Comparison of ENCODE assay signal across 9 mouse cellular contexts in genomic region chr11:114462755-114463374, GRCm38 (mm10).
DNase-seq lines count a peak whose midpoint lies in the region; ATAC-seq and TF ChIP-seq lines count a peak whose summit lies in the region.
"Had no signal": no experiment of that assay in that cellular context is flagged by ENCODE, and none has a peak within 500 bp of the region (broad histone marks: within the 10 kb centered on the region; RNA-seq: fewer than 3 reads in every experiment).

No protein-coding gene starts in this region.

- 9% methylated on average over 6 of the region's 6 CpGs for WGBS in bone marrow, adult 2 months
- WGBS in kidney, embryonic 14.5 days, result 19% methylated on average over 6 of the region's 6 CpGs

- H3K4me3 ChIP-seq in bone marrow, adult 2 months (replicated peaks; ENCODE audit: control insufficient read depth, low read depth, low read length), result no peak overlapping the region
- H3K4me3 ChIP-seq in embryonic fibroblast, embryonic 13.5 days (ENCODE audit: insufficient read depth, low read length), result no peak overlapping the region
- no peak overlapping the region for H3K4me3 ChIP-seq in kidney, embryonic 14.5 days (ENCODE audit: low read length)
- H3K4me3 ChIP-seq: embryonic facial prominence, embryonic 13.5 days; midbrain, embryonic 12.5 days had no signal

- no peak overlapping the region for H3K27ac ChIP-seq in bone marrow, adult 2 months (ENCODE audit: control insufficient read depth, insufficient read depth, low read depth, low read length, poor library complexity)
- H3K27ac ChIP-seq in embryonic fibroblast, embryonic 13.5 days (ENCODE audit: insufficient read depth, low read length), result no peak overlapping the region
- H3K27ac ChIP-seq in kidney, embryonic 14.5 days (ENCODE audit: low read depth, low read length), result no peak overlapping the region
- H3K27ac ChIP-seq: embryonic facial prominence, embryonic 13.5 days; midbrain, embryonic 12.5 days had no signal

- no peak overlapping the region for H3K4me2 ChIP-seq in kidney, embryonic 14.5 days (replicated peaks; ENCODE audit: low read depth, low read length)
- H3K4me2 ChIP-seq: embryonic facial prominence, embryonic 13.5 days; midbrain, embryonic 12.5 days had no signal

- H3K9ac ChIP-seq in kidney, embryonic 14.5 days (ENCODE audit: low read depth, low read length), result no peak overlapping the region
- H3K9ac ChIP-seq: embryonic facial prominence, embryonic 13.5 days; midbrain, embryonic 12.5 days had no signal

- peak; percentile 52 for DNase-seq in ovary, postnatal 36 days (ENCODE audit: low spot score)
- DNase-seq in ovary, postnatal 10 days (ENCODE audit: low spot score), result no peak
- DNase-seq in lung, postnatal 14 days, result peak; percentile 64
- peak; percentile 19 for DNase-seq in testis, postnatal 14 days (ENCODE audit: low spot score)

- no peak for TF ChIP-seq POLR2A in bone marrow, adult 2 months (IDR thresholded peaks at IDR 0.05; ENCODE audit: borderline replicate concordance, control insufficient read depth, low read depth, low read length)
- TF ChIP-seq POLR2A in embryonic fibroblast, embryonic 13.5 days (IDR thresholded peaks at IDR 0.05; ENCODE audit: low read depth, low read length), result no peak

- H3K9me3 ChIP-seq in kidney, embryonic 14.5 days (ENCODE audit: control insufficient read depth, low read length), result no peaks in the 10 kb centered on the region
- H3K9me3 ChIP-seq: embryonic facial prominence, embryonic 13.5 days; midbrain, embryonic 12.5 days had no signal

- peak; percentile 82 for TF ChIP-seq CTCF in bone marrow, adult 2 months (IDR thresholded peaks at IDR 0.05; ENCODE audit: control insufficient read depth, insufficient read depth, low read length)
- TF ChIP-seq CTCF in embryonic fibroblast, embryonic 13.5 days (IDR thresholded peaks at IDR 0.05; ENCODE audit: borderline replicate concordance, insufficient read depth, low read length), result peak; percentile 65; the same call in 1 of the 2 replicates

- ATAC-seq in kidney, embryonic 14.5 days (ENCODE audit: low FRiP score, low TSS enrichment), result peak; percentile 60; the same call in 1 of the 2 replicates

- H3K4me1 ChIP-seq in bone marrow, adult 2 months (ENCODE audit: control insufficient read depth, insufficient read depth, low read length), result no peaks in the 10 kb centered on the region
- H3K4me1 ChIP-seq in embryonic fibroblast, embryonic 13.5 days (ENCODE audit: control insufficient read depth, insufficient read depth, low read length), result no peaks in the 10 kb centered on the region
- H3K4me1 ChIP-seq in kidney, embryonic 14.5 days (ENCODE audit: control insufficient read depth, insufficient read depth, low read length), result peaks cover 3% of the 10 kb centered on the region; the same call in 1 of the 2 replicates

- H3K27me3 ChIP-seq in kidney, embryonic 14.5 days (ENCODE audit: control insufficient read depth, insufficient read depth, low read length), result peaks cover 5% of the 10 kb centered on the region; the same call in 1 of the 2 replicates
- H3K27me3 ChIP-seq: embryonic facial prominence, embryonic 13.5 days had no signal

- H3K36me3 ChIP-seq in kidney, embryonic 14.5 days (ENCODE audit: control insufficient read depth, insufficient read depth, low read length), result no peaks in the 10 kb centered on the region
- H3K36me3 ChIP-seq: embryonic facial prominence, embryonic 13.5 days; midbrain, embryonic 12.5 days had no signal
